Mouse (Mus musculus): ENCODE data around the gene Glt8d1.

The Glt8d1 gene

GRCm38 (mm10) chr14:31001307-31002205, at the start of gene Glt8d1, which contains the start of gene Spcs1:
Gene Glt8d1 (plus strand): TSS chr14:31001400.
Gene Spcs1 (minus strand): TSS chr14:31001672.
- DNase-seq = peak; percentile 82

DNA sequence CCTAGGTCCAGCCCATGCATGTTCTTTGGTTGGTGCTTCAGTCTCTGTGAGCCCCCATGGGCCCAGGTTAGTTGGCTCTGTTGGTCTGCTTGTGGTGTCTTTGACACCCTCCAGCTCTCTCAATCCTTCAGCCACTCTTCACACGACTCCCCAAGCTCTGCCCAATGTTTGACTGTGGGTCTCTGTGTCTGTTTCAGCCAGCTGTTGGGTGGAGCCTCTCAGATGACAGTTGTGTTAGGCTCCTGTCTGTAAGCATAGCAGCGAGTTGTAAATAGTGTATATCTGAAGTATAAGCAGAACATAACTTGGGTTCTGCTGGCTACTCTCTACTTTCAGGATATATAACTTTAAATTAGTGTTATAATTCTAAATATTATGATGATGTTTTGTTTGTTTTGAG, 42.7 kb upstream of the Glt8d1 start:
- no peak for DNase-seq

- no peak for DNase-seq
Measured at GRCm38 (mm10) chr14:30959031-30959430, 42.2 kb upstream of the Glt8d1 start.

DNA sequence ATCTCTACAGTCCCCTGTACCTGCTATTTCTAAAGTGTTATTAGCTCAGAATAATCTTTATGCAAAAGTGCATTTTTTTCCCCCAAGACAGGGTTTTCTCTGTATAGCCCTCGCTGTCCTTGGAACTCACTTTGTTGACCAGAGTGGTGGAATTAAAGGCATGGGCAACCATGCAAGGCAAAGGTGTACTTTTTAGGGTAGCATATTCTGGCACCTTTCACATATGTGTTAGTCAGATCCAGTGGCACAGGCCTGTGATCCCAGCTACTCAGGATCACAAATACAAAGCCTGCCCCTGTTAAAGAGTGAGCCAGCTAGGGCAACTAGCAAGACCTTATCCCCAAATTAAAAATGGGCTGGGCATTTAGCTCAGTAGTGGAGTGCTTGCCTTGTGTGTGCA, 40.8 kb upstream of the Glt8d1 start:
- no peak for DNase-seq

GRCm38 (mm10) chr14:30974204-30974603, 27.0 kb upstream of the Glt8d1 start:
- peak; percentile 21 for DNase-seq

DNA sequence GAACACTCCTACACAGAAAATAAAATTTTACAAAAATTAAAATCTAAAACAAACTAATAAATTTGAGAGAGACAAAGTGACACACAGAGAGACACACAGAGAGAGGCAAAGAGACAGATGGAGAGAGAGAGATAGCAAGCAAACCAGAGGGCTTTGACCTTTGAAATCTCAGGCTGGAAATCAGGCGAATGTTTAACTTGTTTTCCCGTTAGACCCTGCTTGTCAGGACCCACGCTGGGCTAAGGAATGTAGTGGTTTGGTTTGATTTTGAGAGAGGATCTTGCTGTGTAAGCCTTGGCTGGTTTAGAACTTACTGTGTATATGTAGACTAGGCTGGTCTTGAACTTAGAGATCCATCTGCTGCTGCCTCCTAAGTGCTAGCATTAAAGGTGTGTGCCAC, 25.0 kb upstream of the Glt8d1 start:
- DNase-seq = no peak

GRCm38 (mm10) chr14:30996417-30996816, 4.8 kb upstream of the Glt8d1 start:
- DNase-seq = no peak

GRCm38 (mm10) chr14:31000356-31000755, 844 bp upstream of the Glt8d1 start:
- DNase-seq = no peak

DNA sequence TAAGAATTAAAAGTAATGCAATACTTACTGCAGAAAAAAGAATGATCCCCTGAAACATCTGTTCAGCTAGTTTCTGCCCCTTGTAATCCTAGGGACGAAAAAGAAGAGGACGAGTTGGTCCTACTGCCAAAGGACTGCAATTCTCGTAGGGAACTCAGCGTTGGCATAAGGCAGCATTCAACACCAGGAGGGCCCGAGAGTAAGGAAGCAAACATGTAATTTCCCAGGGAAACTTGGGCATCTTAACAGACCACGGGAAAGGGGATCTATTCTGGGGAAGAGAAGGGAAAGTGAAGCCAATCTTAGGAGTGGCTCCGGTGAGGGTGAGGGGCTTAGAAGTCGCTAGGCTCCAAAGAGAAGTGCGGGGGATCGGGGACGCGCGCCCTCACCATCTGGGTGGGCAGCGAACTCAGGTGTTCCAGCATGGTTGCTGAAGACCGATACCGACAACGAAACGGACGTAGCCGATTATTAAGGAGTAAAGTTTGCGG, 339 bp upstream of the Glt8d1 start:
- no peak for DNase-seq

- DNase-seq = no peak
Measured at GRCm38 (mm10) chr14:31004527-31004926, 3.3 kb downstream of the Glt8d1 start.

DNA sequence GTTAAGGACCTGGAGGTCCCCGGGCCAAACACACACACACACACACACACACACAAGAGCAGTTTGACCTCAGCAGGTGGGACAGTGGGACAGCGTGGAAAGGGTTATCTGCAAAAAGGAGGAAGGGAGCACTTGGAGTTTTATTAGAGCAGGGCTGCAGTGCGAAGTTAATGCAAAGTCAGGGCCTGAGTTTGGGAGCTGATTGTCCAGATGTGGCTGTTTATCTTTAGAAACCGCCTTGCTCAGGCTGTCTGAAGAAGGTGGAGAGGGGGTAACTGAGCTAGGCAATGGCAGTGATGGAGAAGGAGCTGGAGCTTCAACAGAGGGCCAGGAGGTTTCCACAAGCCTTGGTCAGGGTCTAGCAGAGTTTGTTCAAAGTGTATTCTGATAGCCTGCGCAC, 5.6 kb downstream of the Glt8d1 start:
- DNase-seq = no peak

- DNase-seq = no peak
Measured at GRCm38 (mm10) chr14:31011588-31011987, 10.4 kb downstream of the Glt8d1 start.

GRCm38 (mm10) chr14:31013928-31014327, 12.7 kb downstream of the Glt8d1 start:
- no peak for DNase-seq

- DNase-seq = no peak
Measured at GRCm38 (mm10) chr14:31016063-31016462, 14.9 kb downstream of the Glt8d1 start.

- no peak for DNase-seq
Measured at GRCm38 (mm10) chr14:31017854-31018253, 16.7 kb downstream of the Glt8d1 start.

DNA sequence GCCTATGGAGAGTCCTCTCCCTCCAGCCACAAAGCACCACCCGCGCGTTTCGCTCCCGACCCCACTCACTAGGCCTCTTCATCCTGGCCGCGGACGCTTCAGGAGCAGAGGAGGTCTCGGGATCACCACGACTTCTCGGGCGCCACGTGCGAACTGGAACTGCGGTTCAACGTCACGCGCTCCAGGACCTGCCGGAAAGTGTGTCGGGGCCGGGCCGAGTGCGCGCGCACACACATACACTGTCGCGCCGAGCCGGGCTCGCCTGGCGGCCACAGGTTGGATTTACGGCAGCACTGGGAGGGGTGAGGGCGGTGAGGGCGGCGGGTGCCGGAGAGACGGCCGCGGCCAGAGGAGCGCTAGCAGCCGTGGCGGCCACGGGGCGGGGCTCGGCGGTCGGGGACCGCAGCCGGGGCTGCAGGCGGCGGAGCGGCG, 17.7 kb downstream of the Glt8d1 start, which contains the start of the genes Pbrm1 and Gnl3:
Pbrm1 (plus strand) TSS at position 279 of the 432 bp plus-strand sequence.
Gnl3 (minus strand) TSS at position 293 of the 432 bp plus-strand sequence.
- DNase-seq = peak; percentile 95

DNA sequence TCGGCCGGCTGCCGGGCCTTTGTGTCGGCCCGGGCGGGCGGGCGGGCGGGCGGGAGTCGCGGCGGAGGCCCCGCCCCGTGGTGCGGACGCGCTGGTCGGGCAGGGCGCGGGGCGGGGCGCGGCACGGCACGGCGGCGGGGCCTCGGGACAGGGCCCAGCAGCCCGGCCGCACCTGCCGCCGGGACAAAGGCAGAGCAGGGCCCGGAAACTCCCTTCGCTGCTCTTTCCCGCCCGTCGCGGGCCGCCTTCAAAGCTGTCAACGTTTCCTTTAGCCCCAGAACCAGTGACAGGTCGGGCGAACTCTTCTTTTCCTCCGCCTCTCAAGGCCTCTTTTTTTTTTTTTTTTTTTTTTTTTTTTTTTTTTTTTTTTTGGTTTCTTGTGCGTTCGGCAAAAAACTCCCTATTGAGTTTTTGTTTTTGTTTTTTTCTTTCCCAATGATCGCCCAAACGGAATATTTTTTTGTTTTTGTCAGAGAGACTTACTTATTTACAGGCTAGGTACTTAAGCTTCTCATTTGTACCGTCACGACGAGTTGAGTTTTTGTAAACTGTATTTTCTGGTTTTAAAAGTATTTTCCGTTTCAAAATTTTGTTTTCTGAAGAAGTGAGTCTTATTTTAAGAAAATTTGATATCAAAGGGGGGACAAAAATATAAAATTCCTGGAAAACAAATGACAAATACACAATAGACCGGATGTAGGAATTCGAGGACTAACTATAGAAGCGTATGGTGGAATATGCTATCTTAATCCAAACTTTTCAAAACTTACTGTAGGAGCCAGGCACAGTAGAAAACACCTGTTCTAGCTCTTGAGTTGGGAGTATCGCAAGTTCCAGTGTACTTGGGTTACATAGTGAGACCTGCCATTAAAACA, 18.4 kb downstream of the Glt8d1 start:
- DNase-seq = no peak

DNA sequence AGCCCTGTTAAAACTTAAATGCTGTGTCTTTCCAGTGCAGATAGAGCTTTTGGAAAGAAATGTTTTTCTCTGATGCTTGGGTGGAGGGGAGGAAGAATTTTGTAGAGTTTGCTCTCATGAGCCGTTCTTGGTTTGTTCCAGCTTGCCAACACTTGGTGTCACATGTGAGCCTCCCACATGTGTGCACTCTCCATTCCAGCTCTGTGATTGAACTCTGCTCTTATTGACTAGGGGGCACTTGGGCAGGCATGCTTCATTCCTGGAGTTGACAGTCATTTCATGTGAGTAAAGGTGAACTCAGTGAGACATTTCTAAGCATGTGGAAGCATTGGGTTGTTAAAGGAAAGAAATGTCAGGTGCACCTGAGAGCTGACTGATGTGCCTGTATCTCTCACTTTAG, 21.4 kb downstream of the Glt8d1 start:
- DNase-seq = no peak

GRCm38 (mm10) chr14:31025785-31026184, 24.6 kb downstream of the Glt8d1 start:
- DNase-seq = no peak

- no peak for DNase-seq
Measured at GRCm38 (mm10) chr14:31045296-31045695, 44.1 kb downstream of the Glt8d1 start.

- DNase-seq = no peak
Measured at GRCm38 (mm10) chr14:31045817-31046216, 44.6 kb downstream of the Glt8d1 start.
